Mouse (Mus musculus) lung, postnatal 0 days (tissue): ENCODE measurements around the gene Mthfd1l.

Source experiments
- CTCF ChIP-seq: IDR thresholded peaks from 2 replicates; pipeline ENCODE4 v1.5.1; 2016; ENCODE audit warnings: antibody characterized with exemption, mild to moderate bottlenecking
- EP300 ChIP-seq: IDR thresholded peaks from 2 replicates; pipeline ENCODE4 v1.6.1; 2016; ENCODE audit warnings: antibody characterized with exemption, mild to moderate bottlenecking, control low read depth

GRCm38 (mm10) chr10:4087563-4087962 is 114.6 kb downstream of the Mthfd1l start:
- TF ChIP-seq CTCF, result no peak
- no peak for TF ChIP-seq EP300
